Mouse (Mus musculus): ENCODE data around the gene Glt8d2. TPM values are rescaled to one million over a fixed set of nuclear protein-coding genes. Genes with fewer than 3 reads are reported as not detected.

Glt8d2 gene
- polyA plus RNA-seq, 1 experiment, result not detected

DNA sequence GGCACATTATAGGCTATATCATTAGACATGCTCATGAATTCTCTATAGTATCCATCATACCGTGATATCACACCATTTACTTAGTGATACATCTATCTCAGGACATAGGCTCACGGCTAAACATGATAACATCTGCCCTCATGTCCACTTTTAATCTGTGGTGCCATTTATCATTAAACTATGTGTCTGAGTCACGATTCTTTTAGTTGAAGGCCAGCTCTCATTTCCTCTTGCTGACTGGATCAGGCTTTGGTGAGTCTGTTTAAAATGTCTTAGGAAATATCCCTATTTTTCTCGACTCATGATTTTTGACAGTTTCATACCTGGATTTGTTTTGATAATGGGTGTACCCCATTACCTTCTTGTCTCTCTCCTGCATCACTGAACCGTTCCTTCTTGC lies 5.5 kb upstream of the Glt8d2 start, which contains the start of gene Hcfc2:
TSS of gene Hcfc2 (plus strand) at position 205 of the 400 bp plus-strand sequence.
- Histone ChIP-seq H3K36me3 (ENCODE audit: control insufficient read depth, insufficient read depth, low read length, poor library complexity, severe bottlenecking) (no peaks in the 10 kb centered on the region), H3K9me3 (replicated peaks; ENCODE audit: control insufficient read depth, insufficient read depth, low read length, poor library complexity, severe bottlenecking) (no peaks in the 10 kb centered on the region), H3K4me1 (ENCODE audit: control insufficient read depth, insufficient read depth, low read length) (peaks cover 3% of the 10 kb centered on the region), H3K27me3 (ENCODE audit: control insufficient read depth, insufficient read depth, low read length, poor library complexity, severe bottlenecking) (peaks cover 3% of the 10 kb centered on the region), H3K27ac (ENCODE audit: insufficient read depth, low read length) (no peak within 1 kb of the TSS), H3K9ac (ENCODE audit: low read depth, poor library complexity, severe bottlenecking) (no peak within 1 kb of the TSS), H3K4me3 (ENCODE audit: low read depth, low read length) (no peak within 1 kb of the TSS)
- no peak for TF ChIP-seq CTCF (IDR thresholded peaks at IDR 0.05; ENCODE audit: low read depth, low read length)
- TF ChIP-seq POLR2A (IDR thresholded peaks at IDR 0.05; ENCODE audit: insufficient read depth, low read length), result no peak
- TF ChIP-seq EP300 (IDR thresholded peaks at IDR 0.05; ENCODE audit: insufficient read depth, low read depth, low read length), result no peak

- Histone ChIP-seq H3K36me3 (ENCODE audit: control insufficient read depth, insufficient read depth, low read length, poor library complexity, severe bottlenecking) (no peaks in the 10 kb centered on the region), H3K4me1 (ENCODE audit: control insufficient read depth, insufficient read depth, low read length) (no peaks in the 10 kb centered on the region), H3K4me3 (ENCODE audit: low read depth, low read length) (no peak overlapping the region), H3K27ac (ENCODE audit: insufficient read depth, low read length) (no peak overlapping the region), H3K27me3 (ENCODE audit: control insufficient read depth, insufficient read depth, low read length, poor library complexity, severe bottlenecking) (no peaks in the 10 kb centered on the region), H3K9ac (ENCODE audit: low read depth, poor library complexity, severe bottlenecking) (no peak overlapping the region), H3K9me3 (replicated peaks; ENCODE audit: control insufficient read depth, insufficient read depth, low read length, poor library complexity, severe bottlenecking) (no peaks in the 10 kb centered on the region)
- TF ChIP-seq CTCF (IDR thresholded peaks at IDR 0.05; ENCODE audit: low read depth, low read length) (no peak), POLR2A (IDR thresholded peaks at IDR 0.05; ENCODE audit: insufficient read depth, low read length) (no peak), EP300 (IDR thresholded peaks at IDR 0.05; ENCODE audit: insufficient read depth, low read depth, low read length) (no peak)
Measured at GRCm38 (mm10) chr10:82689681-82690211, 704 bp downstream of the Glt8d2 start.

- H3K4me3 ChIP-seq (ENCODE audit: low read depth, low read length), result no peak overlapping the region
- no peak overlapping the region for H3K9ac ChIP-seq (ENCODE audit: low read depth, poor library complexity, severe bottlenecking)
- TF ChIP-seq EP300 (IDR thresholded peaks at IDR 0.05; ENCODE audit: insufficient read depth, low read depth, low read length), result no peak
- TF ChIP-seq POLR2A (IDR thresholded peaks at IDR 0.05; ENCODE audit: insufficient read depth, low read length), result no peak
- no peak for TF ChIP-seq CTCF (IDR thresholded peaks at IDR 0.05; ENCODE audit: low read depth, low read length)
- no peaks in the 10 kb centered on the region for H3K27me3 ChIP-seq (ENCODE audit: control insufficient read depth, insufficient read depth, low read length, poor library complexity, severe bottlenecking)
- no peaks in the 10 kb centered on the region for H3K36me3 ChIP-seq (ENCODE audit: control insufficient read depth, insufficient read depth, low read length, poor library complexity, severe bottlenecking)
- no peak overlapping the region for H3K27ac ChIP-seq (ENCODE audit: insufficient read depth, low read length)
- no peaks in the 10 kb centered on the region for H3K4me1 ChIP-seq (ENCODE audit: control insufficient read depth, insufficient read depth, low read length)
- H3K9me3 ChIP-seq (replicated peaks; ENCODE audit: control insufficient read depth, insufficient read depth, low read length, poor library complexity, severe bottlenecking), result no peaks in the 10 kb centered on the region
Measured at GRCm38 (mm10) chr10:82685440-82685839, 5.0 kb downstream of the Glt8d2 start.

DNA sequence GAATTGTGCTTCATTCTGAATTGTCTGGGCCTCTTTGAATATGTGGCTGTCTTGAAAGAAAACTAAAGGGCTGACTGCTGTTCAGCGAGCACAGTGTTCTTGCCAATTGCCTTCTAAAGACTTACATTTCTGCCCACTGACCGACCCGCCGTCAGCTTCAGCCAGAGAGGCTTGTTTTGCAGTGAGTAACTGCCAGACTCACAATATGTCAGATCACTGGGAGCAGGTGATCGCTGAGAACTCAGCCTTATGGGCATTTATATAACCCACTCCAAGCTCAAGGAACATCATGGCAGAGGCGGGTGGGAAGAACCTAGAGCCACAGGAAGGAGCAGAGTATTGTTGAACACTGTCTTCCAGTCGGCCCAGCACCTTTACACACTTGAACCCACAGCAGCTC lies 8.8 kb downstream of the Glt8d2 start:
- H3K36me3 ChIP-seq (ENCODE audit: control insufficient read depth, insufficient read depth, low read length, poor library complexity, severe bottlenecking), result no peaks in the 10 kb centered on the region
- H3K27me3 ChIP-seq (ENCODE audit: control insufficient read depth, insufficient read depth, low read length, poor library complexity, severe bottlenecking), result no peaks in the 10 kb centered on the region
- TF ChIP-seq CTCF (IDR thresholded peaks at IDR 0.05; ENCODE audit: low read depth, low read length), result no peak
- TF ChIP-seq POLR2A (IDR thresholded peaks at IDR 0.05; ENCODE audit: insufficient read depth, low read length), result no peak
- TF ChIP-seq EP300 (IDR thresholded peaks at IDR 0.05; ENCODE audit: insufficient read depth, low read depth, low read length), result no peak
- no peak overlapping the region for H3K4me3 ChIP-seq (ENCODE audit: low read depth, low read length)
- no peaks in the 10 kb centered on the region for H3K9me3 ChIP-seq (replicated peaks; ENCODE audit: control insufficient read depth, insufficient read depth, low read length, poor library complexity, severe bottlenecking)
- no peak overlapping the region for H3K9ac ChIP-seq (ENCODE audit: low read depth, poor library complexity, severe bottlenecking)
- no peak overlapping the region for H3K27ac ChIP-seq (ENCODE audit: insufficient read depth, low read length)
- no peaks in the 10 kb centered on the region for H3K4me1 ChIP-seq (ENCODE audit: control insufficient read depth, insufficient read depth, low read length)

DNA sequence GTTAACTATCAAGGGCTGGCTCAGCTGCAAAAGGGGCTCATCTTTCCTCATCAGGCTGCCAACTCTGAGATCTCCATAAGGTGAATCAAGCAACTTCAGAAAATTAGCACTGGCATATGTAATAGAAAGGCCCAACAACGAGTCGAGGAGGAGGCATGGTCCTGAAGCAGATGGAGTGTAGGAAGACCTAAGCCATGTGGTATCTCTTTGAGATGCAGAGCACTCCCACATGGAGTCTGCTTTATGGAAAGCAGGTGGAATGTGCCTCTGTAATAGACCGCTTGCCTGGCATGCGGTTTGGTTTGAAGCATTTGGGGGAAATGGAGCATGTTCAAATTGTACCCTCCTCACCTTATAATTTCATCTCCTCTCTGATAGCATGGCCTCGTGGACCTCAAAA lies 9.7 kb downstream of the Glt8d2 start:
- Histone ChIP-seq H3K4me1 (ENCODE audit: control insufficient read depth, insufficient read depth, low read length) (no peaks in the 10 kb centered on the region), H3K27ac (ENCODE audit: insufficient read depth, low read length) (no peak overlapping the region), H3K9ac (ENCODE audit: low read depth, poor library complexity, severe bottlenecking) (no peak overlapping the region), H3K36me3 (ENCODE audit: control insufficient read depth, insufficient read depth, low read length, poor library complexity, severe bottlenecking) (no peaks in the 10 kb centered on the region), H3K4me3 (ENCODE audit: low read depth, low read length) (no peak overlapping the region), H3K9me3 (replicated peaks; ENCODE audit: control insufficient read depth, insufficient read depth, low read length, poor library complexity, severe bottlenecking) (no peaks in the 10 kb centered on the region), H3K27me3 (ENCODE audit: control insufficient read depth, insufficient read depth, low read length, poor library complexity, severe bottlenecking) (no peaks in the 10 kb centered on the region)
- TF ChIP-seq EP300 (IDR thresholded peaks at IDR 0.05; ENCODE audit: insufficient read depth, low read depth, low read length), result no peak

- Histone ChIP-seq H3K4me1 (ENCODE audit: control insufficient read depth, insufficient read depth, low read length) (no peaks in the 10 kb centered on the region), H3K36me3 (ENCODE audit: control insufficient read depth, insufficient read depth, low read length, poor library complexity, severe bottlenecking) (no peaks in the 10 kb centered on the region), H3K9ac (ENCODE audit: low read depth, poor library complexity, severe bottlenecking) (no peak overlapping the region), H3K9me3 (replicated peaks; ENCODE audit: control insufficient read depth, insufficient read depth, low read length, poor library complexity, severe bottlenecking) (no peaks in the 10 kb centered on the region), H3K4me3 (ENCODE audit: low read depth, low read length) (no peak overlapping the region), H3K27me3 (ENCODE audit: control insufficient read depth, insufficient read depth, low read length, poor library complexity, severe bottlenecking) (no peaks in the 10 kb centered on the region), H3K27ac (ENCODE audit: insufficient read depth, low read length) (no peak overlapping the region)
- TF ChIP-seq CTCF (IDR thresholded peaks at IDR 0.05; ENCODE audit: low read depth, low read length) (no peak), EP300 (IDR thresholded peaks at IDR 0.05; ENCODE audit: insufficient read depth, low read depth, low read length) (no peak), POLR2A (IDR thresholded peaks at IDR 0.05; ENCODE audit: insufficient read depth, low read length) (no peak)
Measured at GRCm38 (mm10) chr10:82676949-82677348, 13.5 kb downstream of the Glt8d2 start.
